In genomic region chr14:80170450-80171180, GRCm38 (mm10) we compare ENCODE assay signal across 15 mouse cellular contexts.
DNase-seq lines count a peak whose midpoint lies in the region; ATAC-seq lines count a peak whose summit lies in the region.
"Had no signal": no experiment of that assay in that cellular context is flagged by ENCODE, and none has a peak within 500 bp of the region (broad histone marks: within the 10 kb centered on the region; RNA-seq: fewer than 3 reads in every experiment).

No protein-coding gene starts in this region.

- H3K9ac ChIP-seq in hindbrain, embryonic 15.5 days: no peak overlapping the region; the same call in 1 of the 2 replicates
- H3K9ac ChIP-seq in neural tube, embryonic 13.5 days: 0 out of 2 replicates have a peak overlapping the region, but pooled peaks have one; percentile 47
- no peak overlapping the region for H3K9ac ChIP-seq in kidney, embryonic 15.5 days
- H3K9ac ChIP-seq: limb, embryonic 13.5 days; lung, embryonic 15.5 days; stomach, embryonic 15.5 days had no signal

- no peak for DNase-seq in frontal cortex, adult 2 months (ENCODE audit: extremely low spot score in 1 of 2, low spot score in 1 of 2)
- peak; percentile 26 for DNase-seq in forebrain, embryonic 10.5 days (ENCODE audit: extremely low spot score, low spot score)
- no peak for DNase-seq in kidney, postnatal 10 days
- DNase-seq: cerebellum, adult 11 months; kidney, adult 9 months had no signal

- no peaks in the 10 kb centered on the region for H3K9me3 ChIP-seq in forebrain, embryonic 10.5 days
- no peaks in the 10 kb centered on the region for H3K9me3 ChIP-seq in hindbrain, embryonic 15.5 days
- H3K9me3 ChIP-seq in neural tube, embryonic 13.5 days: no peaks in the 10 kb centered on the region
- no peaks in the 10 kb centered on the region for H3K9me3 ChIP-seq in kidney, embryonic 15.5 days (replicated peaks)
- H3K9me3 ChIP-seq: limb, embryonic 13.5 days; lung, embryonic 15.5 days; stomach, embryonic 15.5 days had no signal

- H3K27ac ChIP-seq in forebrain, embryonic 10.5 days: peak overlapping the region; percentile 60; the same call in 1 of the 2 replicates
- no peak overlapping the region for H3K27ac ChIP-seq in hindbrain, embryonic 15.5 days (replicated peaks)
- H3K27ac ChIP-seq in neural tube, embryonic 13.5 days (replicated peaks): 0 out of 2 replicates have a peak overlapping the region, but pooled peaks have one; percentile 15
- H3K27ac ChIP-seq in kidney, embryonic 15.5 days: no peak overlapping the region
- H3K27ac ChIP-seq: limb, embryonic 13.5 days; lung, embryonic 15.5 days; stomach, embryonic 15.5 days had no signal

- H3K27me3 ChIP-seq in forebrain, embryonic 10.5 days (ENCODE audit: poor library complexity, severe bottlenecking): no peaks in the 10 kb centered on the region
- H3K27me3 ChIP-seq in hindbrain, embryonic 15.5 days: no peaks in the 10 kb centered on the region
- H3K27me3 ChIP-seq in neural tube, embryonic 13.5 days: no peaks in the 10 kb centered on the region
- no peaks in the 10 kb centered on the region for H3K27me3 ChIP-seq in kidney, embryonic 15.5 days
- H3K27me3 ChIP-seq: lung, embryonic 15.5 days; stomach, embryonic 15.5 days had no signal

- no peaks in the 10 kb centered on the region for H3K36me3 ChIP-seq in forebrain, embryonic 10.5 days (replicated peaks)
- H3K36me3 ChIP-seq in hindbrain, embryonic 15.5 days: no peaks in the 10 kb centered on the region
- no peaks in the 10 kb centered on the region for H3K36me3 ChIP-seq in neural tube, embryonic 13.5 days
- H3K36me3 ChIP-seq in kidney, embryonic 15.5 days: no peaks in the 10 kb centered on the region
- H3K36me3 ChIP-seq: G1E; limb, embryonic 13.5 days; lung, embryonic 15.5 days; stomach, embryonic 15.5 days had no signal

- H3K4me1 ChIP-seq in forebrain, embryonic 10.5 days: peaks cover 63% of the 10 kb centered on the region
- H3K4me1 ChIP-seq in hindbrain, embryonic 15.5 days (replicated peaks): peaks cover 16% of the 10 kb centered on the region
- H3K4me1 ChIP-seq in neural tube, embryonic 13.5 days (replicated peaks): peaks cover 24% of the 10 kb centered on the region
- peaks cover 5% of the 10 kb centered on the region; the same call in 1 of the 2 replicates for H3K4me1 ChIP-seq in kidney, embryonic 15.5 days
- H3K4me1 ChIP-seq: limb, embryonic 13.5 days; lung, embryonic 15.5 days; stomach, embryonic 15.5 days had no signal

- H3K4me2 ChIP-seq in hindbrain, embryonic 15.5 days: peak overlapping the region; percentile 38
- H3K4me2 ChIP-seq in neural tube, embryonic 13.5 days: peak overlapping the region; percentile 46
- H3K4me2 ChIP-seq in kidney, embryonic 15.5 days: no peak overlapping the region
- H3K4me2 ChIP-seq: limb, embryonic 13.5 days; lung, embryonic 15.5 days; stomach, embryonic 15.5 days had no signal

- H3K4me3 ChIP-seq in forebrain, embryonic 10.5 days: peak overlapping the region; percentile 22; the same call in 1 of the 2 replicates
- H3K4me3 ChIP-seq in hindbrain, embryonic 15.5 days: no peak overlapping the region
- 0 out of 2 replicates have a peak overlapping the region, but pooled peaks have one; percentile 8 for H3K4me3 ChIP-seq in neural tube, embryonic 13.5 days
- H3K4me3 ChIP-seq in kidney, embryonic 15.5 days (replicated peaks): no peak overlapping the region
- H3K4me3 ChIP-seq: limb, embryonic 13.5 days; lung, embryonic 15.5 days; myocyte; stomach, embryonic 15.5 days had no signal

- ATAC-seq in frontal cortex, adult (ENCODE audit: low TSS enrichment): peak; percentile 16; the same call in 1 of the 2 replicates
- no peak for ATAC-seq in hindbrain, embryonic 15.5 days (ENCODE audit: low FRiP score, low read depth)
- peak; percentile 32; the same call in 1 of the 2 replicates for ATAC-seq in neural tube, embryonic 13.5 days (ENCODE audit: low read depth)
- ATAC-seq in megakaryocyte, adult 5-6 weeks (ENCODE audit: poor library complexity, severe bottlenecking): no peak
- no peak for ATAC-seq in kidney, embryonic 15.5 days (replicated peaks; ENCODE audit: low FRiP score)

- 3% methylated on average over 11 of the region's 11 CpGs for WGBS in forebrain, embryonic 10.5 days
- 4% methylated on average over 11 of the region's 11 CpGs for WGBS in hindbrain, embryonic 15.5 days
- whole genome bisulfite sequencing in neural tube, embryonic 13.5 days: 4% methylated on average over 11 of the region's 11 CpGs
- WGBS in kidney, embryonic 15.5 days: 20% methylated on average over 11 of the region's 11 CpGs

Comparison
In these comparisons a context has a peak if more than half of its experiments do, and no peak if none do; other contexts are left out.
1. ATAC-seq: peak in frontal cortex, adult (single experiment) and neural tube, embryonic 13.5 days (single experiment); none in hindbrain, embryonic 15.5 days (single experiment), megakaryocyte, adult 5-6 weeks (single experiment) and kidney, embryonic 15.5 days (single experiment).
2. H3K27ac ChIP-seq: peak in forebrain, embryonic 10.5 days (single experiment) and neural tube, embryonic 13.5 days (single experiment); none in hindbrain, embryonic 15.5 days (single experiment) and kidney, embryonic 15.5 days (single experiment).
3. H3K4me3 ChIP-seq: peak in forebrain, embryonic 10.5 days (single experiment) and neural tube, embryonic 13.5 days (single experiment); none in hindbrain, embryonic 15.5 days (single experiment) and kidney, embryonic 15.5 days (single experiment).